Mouse (Mus musculus) effector memory CD4-positive, alpha-beta T cell, adult 5 months (primary cell): ENCODE data around the gene March1. TPM values are rescaled to one million over a fixed set of nuclear protein-coding genes. Genes with fewer than 3 reads are reported as not detected.

Experiments
- polyA plus RNA-seq: library from polyadenylated mRNA; unstranded; fragments of 100-300 nt; shearing (Covaris generic); gene quantifications from one replicate; pipeline ENCODE4 v1.2.1, GENCODE M21; 2017

The March1 gene
- polyA plus RNA-seq = 0.25 TPM

GRCm38 (mm10) chr8:65617871-65618751 lies at the start of gene March1:
March1 (plus strand) TSS chr8:65617900.

GRCm38 (mm10) chr8:66486084-66486763 lies 868.5 kb downstream of the March1 start, which contains the start of gene Tma16:
Tma16 (minus strand) TSS chr8:66486530.

GRCm38 (mm10) chr8:66511537-66511936 lies 893.8 kb downstream of the March1 start, which contains the start of gene Tktl2:
Tktl2 (plus strand) TSS chr8:66511756.

